ENCODE assay signal across 24 mouse cellular contexts in the genomic region with DNA sequence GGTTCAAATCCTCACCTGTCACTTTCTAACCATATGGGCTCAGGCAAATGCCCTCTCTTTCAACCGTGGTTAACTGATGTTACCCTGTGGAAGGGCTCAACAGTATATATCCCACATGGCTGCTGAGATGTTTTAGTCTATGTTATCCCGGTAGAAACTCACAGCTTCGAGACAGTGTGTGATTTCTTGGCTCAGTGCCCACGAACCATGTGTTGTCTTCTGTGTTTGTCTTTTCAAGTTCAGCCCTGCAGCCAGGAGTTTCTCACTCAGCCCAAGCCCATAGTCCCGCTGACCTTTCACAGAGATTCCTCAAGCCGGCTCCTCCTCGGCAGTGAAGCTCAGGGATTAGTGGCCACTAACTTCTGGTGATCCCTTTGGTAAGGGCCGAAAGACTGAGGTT.
DNase-seq lines count a peak whose midpoint lies in the region; ATAC-seq lines count a peak whose summit lies in the region.
"Had no signal": no experiment of that assay in that cellular context is flagged by ENCODE, and none has a peak within 500 bp of the region (broad histone marks: within the 10 kb centered on the region; RNA-seq: fewer than 3 reads in every experiment).

No protein-coding gene starts in this region.

- no peak overlapping the region for H3K27ac ChIP-seq in heart, embryonic 10.5 days
- H3K27ac ChIP-seq: forebrain, embryonic 10.5 days; hindbrain, embryonic 12.5 days; layer of hippocampus, adult 2 months; limb, embryonic 10.5 days; liver, embryonic 15.5 days; macrophage; midbrain, embryonic 10.5 days; neural tube, embryonic 15.5 days had no signal

- no peaks in the 10 kb centered on the region for H3K27me3 ChIP-seq in heart, embryonic 10.5 days (ENCODE audit: insufficient read depth, poor library complexity, severe bottlenecking)
- H3K27me3 ChIP-seq: hindbrain, embryonic 12.5 days; liver, embryonic 15.5 days; neural tube, embryonic 15.5 days had no signal

- no peaks in the 10 kb centered on the region for H3K9me3 ChIP-seq in heart, embryonic 10.5 days
- H3K9me3 ChIP-seq: forebrain, embryonic 10.5 days; hindbrain, embryonic 12.5 days; limb, embryonic 10.5 days; liver, embryonic 15.5 days; midbrain, embryonic 10.5 days; neural tube, embryonic 15.5 days had no signal

- 0 out of 2 replicates have a peak, but pooled peaks cover 4% of the 10 kb centered on the region for H3K4me1 ChIP-seq in heart, embryonic 10.5 days
- H3K4me1 ChIP-seq: forebrain, embryonic 10.5 days; hindbrain, embryonic 12.5 days; limb, embryonic 10.5 days; liver, embryonic 15.5 days had no signal

- H3K4me3 ChIP-seq in heart, embryonic 10.5 days, result no peak overlapping the region
- H3K4me3 ChIP-seq: forebrain, embryonic 10.5 days; hindbrain, embryonic 12.5 days; layer of hippocampus, adult 2 months; limb, embryonic 10.5 days; liver, embryonic 15.5 days; midbrain, embryonic 10.5 days; neural tube, embryonic 15.5 days had no signal

- peak; percentile 22 for DNase-seq in cerebellum, adult 9-11 months
- DNase-seq in heart, postnatal 4 days, result peak; percentile 16
- no peak for DNase-seq in heart, embryonic 10.5 days (ENCODE audit: low spot score)
- peak; percentile 27 for DNase-seq in retina, postnatal 1 day
- DNase-seq in retina, embryonic 14.5 days (ENCODE audit: low spot score), result no peak
- peak; percentile 4 to 6 for DNase-seq in urinary bladder, postnatal 36 days (ENCODE audit: low spot score in 2 of 2)
- no peak for DNase-seq in urinary bladder, postnatal 4 days (ENCODE audit: low spot score in 2 of 2)
- DNase-seq: adrenal gland, postnatal 36 days; gastrocnemius, postnatal 25 days; kidney, adult 2 months; kidney, postnatal 25 days; liver; thymus, postnatal 14 days had no signal

- H3K36me3 ChIP-seq in heart, embryonic 10.5 days, result no peaks in the 10 kb centered on the region
- H3K36me3 ChIP-seq: forebrain, embryonic 10.5 days; hindbrain, embryonic 12.5 days; limb, embryonic 10.5 days; liver, embryonic 15.5 days; midbrain, embryonic 10.5 days; neural tube, embryonic 15.5 days had no signal

- WGBS in heart, embryonic 10.5 days, result 63% methylated on average over 8 of the region's 8 CpGs

- ATAC-seq in cerebellum, adult (ENCODE audit: insufficient number of reproducible peaks, low FRiP score, low TSS enrichment), result no peak
- ATAC-seq: CD4-positive, CD25-positive, alpha-beta regulatory T cell, adult 4 months; inflammation-experienced regulatory T-cells, adult 6 months had no signal

Comparison
In these comparisons a context has a peak if more than half of its experiments do, and no peak if none do; other contexts are left out.
1. DNase-seq: peak in cerebellum, adult 9-11 months (single experiment), heart, postnatal 4 days (single experiment), retina, postnatal 1 day (single experiment) and urinary bladder, postnatal 36 days (2 of 2); none in heart, embryonic 10.5 days (single experiment), retina, embryonic 14.5 days (single experiment) and urinary bladder, postnatal 4 days (0 of 2).